Mouse (Mus musculus): ENCODE measurements at regions not wholly inside any gene's neighbourhood (a gene's known extent, or its start where the extent isn't known, plus 50 kb on each side); places are given as distances from the start of the nearest gene placed in this dataset.

DNA sequence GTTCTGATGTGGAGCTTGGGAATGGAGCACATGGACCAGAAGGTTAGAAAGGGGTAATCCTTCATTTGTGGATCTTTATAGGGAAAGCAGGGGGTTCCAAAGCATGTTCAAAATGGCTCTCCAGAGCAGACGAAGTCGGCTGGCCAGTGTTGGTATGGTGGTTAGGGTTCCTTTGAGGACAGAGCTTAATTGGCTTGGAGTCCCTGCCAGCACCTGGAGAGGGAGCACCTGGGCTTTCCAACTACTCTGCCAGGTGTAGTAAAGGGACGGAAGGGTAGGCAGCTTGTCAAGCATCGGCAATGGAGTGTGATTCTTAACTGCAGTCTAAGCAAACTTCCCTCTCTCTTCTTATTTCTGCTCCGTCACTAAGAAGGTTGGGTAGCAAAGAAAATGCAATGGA, 438.5 kb downstream of the Bckdhb start:
- H3K36me3 ChIP-seq (ENCODE audit: control insufficient read depth, insufficient read depth, low read length) = no peaks in the 10 kb centered on the region
- no peak overlapping the region for H3K27ac ChIP-seq (replicated peaks)
- ATAC-seq (ENCODE audit: low FRiP score, low TSS enrichment) (no peak), DNase-seq (ENCODE audit: low spot score) (no peak)
- H3K9me3 ChIP-seq (ENCODE audit: control insufficient read depth, low read length) = no peaks in the 10 kb centered on the region
- no peaks in the 10 kb centered on the region for H3K27me3 ChIP-seq (ENCODE audit: control insufficient read depth, insufficient read depth, low read length)
- H3K4me1 ChIP-seq (replicated peaks; ENCODE audit: control insufficient read depth, insufficient read depth) = no peaks in the 10 kb centered on the region
- 87% methylated on average over 5 of the region's 5 CpGs for WGBS
- no peak overlapping the region for H3K9ac ChIP-seq (ENCODE audit: low read length)
- TF ChIP-seq CTCF (IDR thresholded peaks at IDR 0.05; ENCODE audit: low read depth) (0 out of 2 replicates have a peak, but pooled peaks have one; percentile 9), EP300 (optimal IDR thresholded peaks at IDR 0.05) (no peak)
- no peak overlapping the region for H3K4me3 ChIP-seq (ENCODE audit: low read depth, low read length)
- no peak overlapping the region for H3K4me2 ChIP-seq (replicated peaks; ENCODE audit: low read depth)

DNA sequence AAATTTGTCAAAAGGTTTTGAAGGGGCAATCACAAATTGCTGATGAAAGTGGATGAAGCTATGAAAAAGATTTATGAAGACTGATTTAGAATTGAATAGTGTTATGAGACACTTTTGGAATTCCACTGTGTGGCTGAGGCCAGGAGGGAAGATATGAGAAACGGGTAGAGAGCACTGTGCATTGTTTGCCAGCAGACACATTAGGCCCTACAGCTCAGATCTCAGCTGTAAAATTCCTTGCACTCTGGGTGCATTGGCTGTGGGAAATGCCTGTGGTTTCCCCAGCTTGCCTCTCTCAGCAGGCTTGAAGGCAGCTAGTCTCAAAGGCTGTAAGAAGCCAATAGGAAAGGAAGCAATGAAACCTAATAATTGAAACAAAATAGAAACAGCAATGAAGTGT, 444.3 kb downstream of the Bckdhb start:
- DNase-seq (ENCODE audit: low spot score) (no peak), ATAC-seq (ENCODE audit: low FRiP score, low TSS enrichment) (no peak)
- no peaks in the 10 kb centered on the region for H3K27me3 ChIP-seq (ENCODE audit: control insufficient read depth, insufficient read depth, low read length)
- 47% methylated on average over 1 of the region's 1 CpGs for WGBS
- no peak overlapping the region for H3K4me2 ChIP-seq (replicated peaks; ENCODE audit: low read depth)
- H3K4me1 ChIP-seq (replicated peaks; ENCODE audit: control insufficient read depth, insufficient read depth) = no peaks in the 10 kb centered on the region
- no peaks in the 10 kb centered on the region for H3K36me3 ChIP-seq (ENCODE audit: control insufficient read depth, insufficient read depth, low read length)
- H3K9ac ChIP-seq (ENCODE audit: low read length) = no peak overlapping the region
- no peaks in the 10 kb centered on the region for H3K9me3 ChIP-seq (ENCODE audit: control insufficient read depth, low read length)
- TF ChIP-seq EP300 (optimal IDR thresholded peaks at IDR 0.05) (no peak), CTCF (IDR thresholded peaks at IDR 0.05; ENCODE audit: low read depth) (no peak)
- no peak overlapping the region for H3K4me3 ChIP-seq (ENCODE audit: low read depth, low read length)
- H3K27ac ChIP-seq (replicated peaks) = no peak overlapping the region

DNA sequence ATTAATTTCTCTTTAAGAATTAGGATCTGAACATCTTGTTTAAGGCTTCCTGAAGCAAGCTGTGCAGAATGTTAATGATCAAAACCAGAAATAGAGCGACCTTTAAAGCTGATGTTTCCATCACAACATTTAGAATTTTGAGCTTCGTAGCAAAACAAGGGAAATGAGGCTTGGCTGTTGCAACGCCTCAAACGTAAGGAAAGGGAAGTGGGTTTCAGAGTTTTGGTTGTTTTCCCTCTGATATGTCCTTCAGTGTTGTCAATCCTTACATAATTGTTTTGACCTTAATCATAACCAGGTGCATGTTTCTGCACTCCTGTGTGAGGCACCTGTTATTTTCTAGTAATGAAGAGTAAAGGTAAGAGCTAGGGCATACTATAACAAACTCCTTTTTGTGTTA, 445.3 kb downstream of the Bckdhb start:
- TF ChIP-seq EP300 (optimal IDR thresholded peaks at IDR 0.05) (no peak), CTCF (IDR thresholded peaks at IDR 0.05; ENCODE audit: low read depth) (no peak)
- no peak for ATAC-seq (ENCODE audit: low FRiP score, low TSS enrichment)
- 69% methylated on average over 4 of the region's 4 CpGs for WGBS
- no peak overlapping the region for H3K4me3 ChIP-seq (ENCODE audit: low read depth, low read length)
- H3K9me3 ChIP-seq (ENCODE audit: control insufficient read depth, low read length) = no peaks in the 10 kb centered on the region
- H3K9ac ChIP-seq (ENCODE audit: low read length) = no peak overlapping the region
- no peaks in the 10 kb centered on the region for H3K4me1 ChIP-seq (replicated peaks; ENCODE audit: control insufficient read depth, insufficient read depth)
- H3K27me3 ChIP-seq (ENCODE audit: control insufficient read depth, insufficient read depth, low read length) = no peaks in the 10 kb centered on the region
- H3K4me2 ChIP-seq (replicated peaks; ENCODE audit: low read depth) = no peak overlapping the region
- H3K27ac ChIP-seq (replicated peaks) = no peak overlapping the region
- no peak for DNase-seq (ENCODE audit: low spot score)
- no peaks in the 10 kb centered on the region for H3K36me3 ChIP-seq (ENCODE audit: control insufficient read depth, insufficient read depth, low read length)

DNA sequence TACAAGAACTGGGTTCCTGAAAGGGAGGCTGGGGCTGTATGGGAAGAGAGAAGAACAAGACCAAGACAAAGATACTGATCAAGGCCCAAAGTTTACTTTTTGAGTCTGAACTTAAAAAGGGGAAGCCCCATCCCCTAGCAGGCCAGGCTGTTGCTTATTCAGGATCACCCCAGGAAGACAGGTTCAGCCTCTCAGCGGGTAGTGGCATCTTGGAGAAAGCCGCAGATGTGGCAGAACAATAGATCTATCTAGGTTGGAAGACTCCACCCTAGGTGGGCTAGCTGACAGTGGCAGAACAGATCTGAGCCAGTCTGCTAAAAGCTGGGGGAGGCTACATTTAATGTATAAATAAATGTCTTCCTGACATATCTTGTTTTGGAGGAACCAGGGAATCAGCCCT, 450.8 kb downstream of the Bckdhb start:
- ATAC-seq (ENCODE audit: low FRiP score, low TSS enrichment) (no peak), DNase-seq (ENCODE audit: low spot score) (no peak)
- Histone ChIP-seq H3K27ac (replicated peaks) (no peak overlapping the region), H3K4me3 (ENCODE audit: low read depth, low read length) (no peak overlapping the region), H3K9me3 (ENCODE audit: control insufficient read depth, low read length) (no peaks in the 10 kb centered on the region), H3K9ac (ENCODE audit: low read length) (no peak overlapping the region), H3K36me3 (ENCODE audit: control insufficient read depth, insufficient read depth, low read length) (no peaks in the 10 kb centered on the region), H3K4me2 (replicated peaks; ENCODE audit: low read depth) (no peak overlapping the region), H3K4me1 (replicated peaks; ENCODE audit: control insufficient read depth, insufficient read depth) (no peaks in the 10 kb centered on the region), H3K27me3 (ENCODE audit: control insufficient read depth, insufficient read depth, low read length) (no peaks in the 10 kb centered on the region)
- WGBS = 61% methylated on average over 2 of the region's 2 CpGs
- TF ChIP-seq EP300 (optimal IDR thresholded peaks at IDR 0.05) (no peak), CTCF (IDR thresholded peaks at IDR 0.05; ENCODE audit: low read depth) (no peak)

DNA sequence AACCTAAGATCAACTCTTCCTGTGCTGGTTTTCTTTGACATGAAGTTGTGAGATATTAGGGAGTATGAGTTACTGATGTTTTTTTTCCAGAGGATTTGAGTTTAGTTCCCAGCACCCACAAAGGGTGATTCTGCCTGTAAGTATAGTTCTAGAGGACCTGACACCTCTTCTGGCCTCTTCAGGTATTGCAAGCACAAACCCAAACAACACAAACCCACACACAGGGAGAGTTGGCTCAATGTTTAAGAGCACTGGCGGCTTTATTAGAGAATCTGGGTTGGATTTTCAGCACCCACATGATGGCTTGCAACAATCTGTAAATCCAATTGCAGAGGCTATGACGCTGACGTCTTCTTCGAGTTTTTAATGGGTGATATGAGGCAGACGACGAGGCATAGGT, 451.7 kb downstream of the Bckdhb start:
- Histone ChIP-seq H3K4me1 (replicated peaks; ENCODE audit: control insufficient read depth, insufficient read depth) (no peaks in the 10 kb centered on the region), H3K9me3 (ENCODE audit: control insufficient read depth, low read length) (no peaks in the 10 kb centered on the region), H3K27ac (replicated peaks) (no peak overlapping the region), H3K27me3 (ENCODE audit: control insufficient read depth, insufficient read depth, low read length) (no peaks in the 10 kb centered on the region), H3K9ac (ENCODE audit: low read length) (no peak overlapping the region), H3K36me3 (ENCODE audit: control insufficient read depth, insufficient read depth, low read length) (no peaks in the 10 kb centered on the region), H3K4me3 (ENCODE audit: low read depth, low read length) (no peak overlapping the region), H3K4me2 (replicated peaks; ENCODE audit: low read depth) (no peak overlapping the region)
- DNase-seq (ENCODE audit: low spot score) (no peak), ATAC-seq (ENCODE audit: low FRiP score, low TSS enrichment) (no peak)
- 95% methylated on average over 6 of the region's 6 CpGs for WGBS
- TF ChIP-seq EP300 (optimal IDR thresholded peaks at IDR 0.05) = no peak
- TF ChIP-seq CTCF (IDR thresholded peaks at IDR 0.05; ENCODE audit: low read depth) = no peak

DNA sequence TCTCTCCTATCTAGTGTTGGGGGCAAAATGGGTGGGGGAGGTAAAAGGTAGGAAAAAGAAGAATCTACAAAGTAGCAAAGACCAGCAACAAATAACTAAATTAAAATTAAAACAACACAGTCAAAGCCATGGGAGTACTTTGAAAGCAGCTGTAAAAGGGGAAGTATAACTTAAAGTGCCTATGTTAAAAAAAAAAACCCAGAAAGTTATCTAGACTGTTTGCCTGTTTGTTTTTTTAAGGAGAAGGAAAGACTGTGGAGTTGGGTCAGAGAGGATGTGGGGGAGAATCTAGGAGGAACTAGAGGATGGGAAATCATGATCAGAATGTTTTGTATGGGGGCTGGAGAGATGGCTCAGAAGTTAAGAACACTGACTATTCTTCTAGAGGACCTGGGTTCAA, 457.0 kb downstream of the Bckdhb start:
- no peaks in the 10 kb centered on the region for H3K9me3 ChIP-seq (ENCODE audit: control insufficient read depth, low read length)
- TF ChIP-seq CTCF (IDR thresholded peaks at IDR 0.05; ENCODE audit: low read depth) = no peak
- no peak for TF ChIP-seq EP300 (optimal IDR thresholded peaks at IDR 0.05)
- H3K4me1 ChIP-seq (replicated peaks; ENCODE audit: control insufficient read depth, insufficient read depth) = no peaks in the 10 kb centered on the region
- no peaks in the 10 kb centered on the region for H3K36me3 ChIP-seq (ENCODE audit: control insufficient read depth, insufficient read depth, low read length)
- no peaks in the 10 kb centered on the region for H3K27me3 ChIP-seq (ENCODE audit: control insufficient read depth, insufficient read depth, low read length)
- no peak overlapping the region for H3K27ac ChIP-seq (replicated peaks)
- H3K9ac ChIP-seq (ENCODE audit: low read length) = no peak overlapping the region
- DNase-seq (ENCODE audit: low spot score) (no peak), ATAC-seq (ENCODE audit: low FRiP score, low TSS enrichment) (no peak)
- no peak overlapping the region for H3K4me2 ChIP-seq (replicated peaks; ENCODE audit: low read depth)
- no peak overlapping the region for H3K4me3 ChIP-seq (ENCODE audit: low read depth, low read length)

Data from stomach, postnatal 0 days (tissue).